Mouse (Mus musculus) heart, adult 2 months (tissue): Measurements from ENCODE around the gene Tmem203. TPM values are rescaled to one million over a fixed set of nuclear protein-coding genes. Genes with fewer than 3 reads are reported as not detected.

Experiments used
- DNase-seq, 2 experiments: peaks; one replicate each; pipeline ENCODE4 v3.0.0; 2021
- H3K27ac ChIP-seq: fragments of 200-600 bp; 2 replicates; pipeline ENCODE4 v1.8.1; 2022
- H3K27me3 ChIP-seq: fragments of 200-500 bp; 2 replicates; pipeline ENCODE4 v1.6.1; 2012; ENCODE audit warnings: mild to moderate bottlenecking, low read length, inconsistent platforms, mixed read lengths; ENCODE audit not compliant: control insufficient read depth, insufficient read depth
- H3K36me3 ChIP-seq: fragments of 200-500 bp; 2 replicates; pipeline ENCODE4 v1.6.1; 2012; ENCODE audit warnings: low read length, inconsistent platforms; ENCODE audit not compliant: control insufficient read depth, insufficient read depth
- H3K4me1 ChIP-seq: fragments of 200-500 bp; 2 replicates; pipeline ENCODE4 v1.6.1; 2011; ENCODE audit warnings: low read length; ENCODE audit not compliant: control insufficient read depth, insufficient read depth
- H3K4me3 ChIP-seq: fragments of 200-600 bp; 2 replicates; pipeline ENCODE4 v1.8.1; 2022
- H3K79me2 ChIP-seq: fragments of 200-500 bp; replicated peaks from 2 replicates; pipeline ENCODE4 v1.6.1; 2012; ENCODE audit warnings: mild to moderate bottlenecking, inconsistent platforms, low read length, moderate library complexity, mixed read lengths; ENCODE audit not compliant: control insufficient read depth, insufficient read depth
- H3K9ac ChIP-seq: fragments of 200-500 bp; 2 replicates; pipeline ENCODE4 v1.6.1; 2012; ENCODE audit warnings: low read depth, mild to moderate bottlenecking, control low read depth, inconsistent platforms, low read length, mixed read lengths
- CTCF ChIP-seq: fragments of 200-600 bp; IDR thresholded peaks from 2 replicates; pipeline ENCODE4 v1.8.1; 2022; ENCODE audit warnings: antibody characterized with exemption, mild to moderate bottlenecking, moderate library complexity
- EP300 ChIP-seq: fragments of 200-500 bp; IDR thresholded peaks from 2 replicates; pipeline ENCODE4 v1.6.1; 2011; ENCODE audit warnings: low read depth, low read length, control low read depth; ENCODE audit not compliant: insufficient read depth
- POLR2A ChIP-seq: fragments of 200-500 bp; IDR thresholded peaks from 2 replicates; pipeline ENCODE4 v1.6.1; 2011; ENCODE audit warnings: mild to moderate bottlenecking, low read depth, low read length, control low read depth; ENCODE audit not compliant: insufficient read depth
- WGBS: fragments of 180-500 bp; shearing (Covaris S2); methylation state at CpG from one replicate; pipeline ENCODE4 v1.1.7; 2018; 5-methylcytosine and 5-hydroxymethylcytosine counted together
- intact Hi-C: fragments of 180-260 bp; cut with DNase I; formaldehyde crosslinking; loops from one replicate; pipeline ENCODE4 v1.15.1; 2025
- polyA plus RNA-seq: library from polyadenylated mRNA; depleted of rRNA; stranded (reverse); fragments of >200 nt; gene quantifications from 2 replicates; pipeline ENCODE4 v1.2.3, GENCODE M21; 2012
- total RNA-seq, 2 experiments: library from RNA; stranded (reverse); gene quantifications; 2 replicates each; pipeline ENCODE4 v1.2.3; 2021

Gene Tmem203
- total and polyA plus RNA-seq, 3 experiments: 13.1 to 22.2 (median 14.1) TPM

- intact Hi-C loops: loop anchor here (2.0 kb wide), 1 partner anchor 71 kb away; no protein-coding TSS in a partner anchor
- H3K36me3 ChIP-seq: no peaks in the 10 kb centered on the region
- 43% methylated on average over 6 of the region's 6 CpGs for WGBS
- H3K27me3 ChIP-seq: no peaks in the 10 kb centered on the region
- no peak for TF ChIP-seq POLR2A
- TF ChIP-seq EP300: peak; percentile 74
- no peak for TF ChIP-seq CTCF
- H3K9ac ChIP-seq: no peak overlapping the region
- no peaks in the 10 kb centered on the region for H3K79me2 ChIP-seq
- peak overlapping the region; percentile 22; the same call in 1 of the 2 replicates for H3K4me3 ChIP-seq
- peak overlapping the region; percentile 67 for H3K27ac ChIP-seq
- peak; percentile 61 to 66 for DNase-seq
- peaks cover 20% of the 10 kb centered on the region for H3K4me1 ChIP-seq
These were observed 10.8 kb downstream of the Tmem203 start for GRCm38 (mm10) chr2:25265897-25266656.

GRCm38 (mm10) chr2:25266720-25267119 lies 11.5 kb downstream of the Tmem203 start:
- H3K9ac ChIP-seq: no peak overlapping the region

GRCm38 (mm10) chr2:25267241-25267640 lies 12.0 kb downstream of the Tmem203 start:
- H3K36me3 ChIP-seq: no peaks in the 10 kb centered on the region
- peaks cover 23% of the 10 kb centered on the region for H3K4me1 ChIP-seq
- H3K27ac ChIP-seq: peak overlapping the region; percentile 67
- no peaks in the 10 kb centered on the region for H3K79me2 ChIP-seq
- TF ChIP-seq POLR2A: no peak
- TF ChIP-seq CTCF: no peak
- TF ChIP-seq EP300: no peak
- no peak overlapping the region for H3K4me3 ChIP-seq
- no peaks in the 10 kb centered on the region for H3K27me3 ChIP-seq
- DNase-seq: no peak
- 0 out of 2 replicates have a peak overlapping the region, but pooled peaks have one; percentile 10 for H3K9ac ChIP-seq
- intact Hi-C loops: loop anchor here (2.0 kb wide), 1 partner anchor 72 kb away; no protein-coding TSS in a partner anchor

More at GRCm38 (mm10) chr2:25266720-25267119, 11.5 kb downstream of the Tmem203 start:
- WGBS: 16% methylated on average over 2 of the region's 2 CpGs
- TF ChIP-seq EP300 (no peak), POLR2A (no peak), CTCF (no peak)
- Histone ChIP-seq H3K27ac (peak overlapping the region; percentile 67), H3K36me3 (no peaks in the 10 kb centered on the region), H3K4me1 (peaks cover 23% of the 10 kb centered on the region), H3K27me3 (no peaks in the 10 kb centered on the region), H3K4me3 (no peak overlapping the region), H3K79me2 (no peaks in the 10 kb centered on the region)
- DNase-seq: peak; percentile 55 to 67
- intact Hi-C loops: loop anchor here (2.0 kb wide), 1 partner anchor 72 kb away; no protein-coding TSS in a partner anchor

GRCm38 (mm10) chr2:25267746-25268309 lies 12.6 kb downstream of the Tmem203 start:
- intact Hi-C loops: loop anchor here (2.0 kb wide), 1 partner anchor 73 kb away; no protein-coding TSS in a partner anchor
- H3K79me2 ChIP-seq: 0 out of 2 replicates have a peak, but pooled peaks cover 2% of the 10 kb centered on the region
- H3K27me3 ChIP-seq: no peaks in the 10 kb centered on the region
- no peaks in the 10 kb centered on the region for H3K36me3 ChIP-seq
- peaks cover 23% of the 10 kb centered on the region for H3K4me1 ChIP-seq
- WGBS: 79% methylated on average over 4 of the region's 4 CpGs
- DNase-seq: no peak
- TF ChIP-seq POLR2A (no peak), EP300 (no peak), CTCF (no peak)
- no peak overlapping the region for H3K9ac ChIP-seq
- no peak overlapping the region; the same call in 1 of the 2 replicates for H3K27ac ChIP-seq
- H3K4me3 ChIP-seq: no peak overlapping the region

GRCm38 (mm10) chr2:25271827-25272511 lies 16.7 kb downstream of the Tmem203 start, which contains the start of the genes Ssna1 and Anapc2:
Gene Ssna1, minus strand, starts transcription at chr2:25272438.
Gene Anapc2, plus strand, starts transcription at chr2:25272478.
- intact Hi-C loops: loop anchor here (1.0 to 5.0 kb wide), 3 partner anchors 17 to 60 kb away; partner anchors contain the start of genes Man1b1 and Tmem203
- under 1% methylated on average over 55 of the region's 55 CpGs for WGBS
- H3K79me2 ChIP-seq: 0 out of 2 replicates have a peak, but pooled peaks cover 2% of the 10 kb centered on the region

More at GRCm38 (mm10) chr2:25271827-25272511, 16.7 kb downstream of the Tmem203 start, which contains the start of the genes Ssna1 and Anapc2:
- TF ChIP-seq POLR2A: peak; percentile 88
- TF ChIP-seq EP300: peak; percentile 83
- peak; percentile 61 for TF ChIP-seq CTCF
- no peaks in the 10 kb centered on the region for H3K27me3 ChIP-seq
- no peaks in the 10 kb centered on the region; the same call in 1 of the 2 replicates for H3K36me3 ChIP-seq
- DNase-seq: peak; percentile 97 to 99
- H3K4me3 ChIP-seq: peak within 1 kb of the TSS; percentile 93
- H3K9ac ChIP-seq: peak within 1 kb of the TSS; percentile 86
- H3K4me1 ChIP-seq: peaks cover 9% of the 10 kb centered on the region
- H3K27ac ChIP-seq: peak within 1 kb of the TSS; percentile 95
